Mouse (Mus musculus): ENCODE results near the gene Bnip2. TPM values are rescaled to one million over a fixed set of nuclear protein-coding genes. Genes with fewer than 3 reads are reported as not detected.

Gene Bnip2
- 69.9 and 74.3 TPM in 2 replicates for total RNA-seq (2014; rRNA removed)
- polyA plus RNA-seq (2012; rRNA removed), result 12.8 and 13.6 TPM in 2 replicates

GRCm38 (mm10) chr9:69989303-69990121 lies at the start of gene Bnip2:
Bnip2 (plus strand) TSS chr9:69989466.
- Histone ChIP-seq H3K36me3 (ENCODE audit: control insufficient read depth, insufficient read depth, low read length) (no peaks in the 10 kb centered on the region), H3K9ac (ENCODE audit: low read depth, low read length) (peak within 1 kb of the TSS; percentile 99), H3K4me3 (ENCODE audit: insufficient read depth, low read depth, low read length) (peak within 1 kb of the TSS; percentile 95), H3K4me1 (ENCODE audit: control insufficient read depth, insufficient read depth, low read length) (peaks cover 28% of the 10 kb centered on the region), H3K27ac (replicated peaks; ENCODE audit: insufficient read depth, low read depth, low read length) (peak within 1 kb of the TSS; percentile 96), H3K27me3 (ENCODE audit: control insufficient read depth, insufficient read depth, low read length) (no peaks in the 10 kb centered on the region), H3K79me2 (ENCODE audit: control insufficient read depth, insufficient read depth, low read length) (peaks cover 16% of the 10 kb centered on the region; the same call in 1 of the 2 replicates)
- WGBS, result under 1% methylated on average over 75 of the region's 76 CpGs
- peak; percentile 76 for DNase-seq (ENCODE audit: extremely low read depth, low read depth, low spot score)
- TF ChIP-seq CTCF (IDR thresholded peaks at IDR 0.05; ENCODE audit: low read depth, low read length), result no peak
- peak; percentile 81 for TF ChIP-seq POLR2A (IDR thresholded peaks at IDR 0.05; ENCODE audit: extremely low read depth, insufficient read depth, low read length)

GRCm38 (mm10) chr9:69940839-69941490 lies 48.3 kb upstream of the Bnip2 start:
- no peak for TF ChIP-seq CTCF (IDR thresholded peaks at IDR 0.05; ENCODE audit: low read depth, low read length)
- TF ChIP-seq POLR2A (IDR thresholded peaks at IDR 0.05; ENCODE audit: extremely low read depth, insufficient read depth, low read length), result no peak
- H3K79me2 ChIP-seq (ENCODE audit: control insufficient read depth, insufficient read depth, low read length), result no peaks in the 10 kb centered on the region
- no peaks in the 10 kb centered on the region for H3K4me1 ChIP-seq (ENCODE audit: control insufficient read depth, insufficient read depth, low read length)
- H3K27ac ChIP-seq (replicated peaks; ENCODE audit: insufficient read depth, low read depth, low read length), result no peak overlapping the region
- WGBS, result 85% methylated on average over 7 of the region's 7 CpGs
- H3K36me3 ChIP-seq (ENCODE audit: control insufficient read depth, insufficient read depth, low read length), result no peaks in the 10 kb centered on the region
- no peak overlapping the region for H3K9ac ChIP-seq (ENCODE audit: low read depth, low read length)
- no peaks in the 10 kb centered on the region for H3K27me3 ChIP-seq (ENCODE audit: control insufficient read depth, insufficient read depth, low read length)
- no peak for DNase-seq (ENCODE audit: extremely low read depth, low read depth, low spot score)
- H3K4me3 ChIP-seq (ENCODE audit: insufficient read depth, low read depth, low read length), result no peak overlapping the region

GRCm38 (mm10) chr9:69941556-69941955 lies 47.7 kb upstream of the Bnip2 start:
- H3K36me3 ChIP-seq (ENCODE audit: control insufficient read depth, insufficient read depth, low read length), result no peaks in the 10 kb centered on the region
- no peak overlapping the region for H3K9ac ChIP-seq (ENCODE audit: low read depth, low read length)
- H3K79me2 ChIP-seq (ENCODE audit: control insufficient read depth, insufficient read depth, low read length), result no peaks in the 10 kb centered on the region
- no peaks in the 10 kb centered on the region for H3K27me3 ChIP-seq (ENCODE audit: control insufficient read depth, insufficient read depth, low read length)
- TF ChIP-seq POLR2A (IDR thresholded peaks at IDR 0.05; ENCODE audit: extremely low read depth, insufficient read depth, low read length), result no peak
- TF ChIP-seq CTCF (IDR thresholded peaks at IDR 0.05; ENCODE audit: low read depth, low read length), result no peak
- no peak overlapping the region for H3K4me3 ChIP-seq (ENCODE audit: insufficient read depth, low read depth, low read length)
- H3K27ac ChIP-seq (replicated peaks; ENCODE audit: insufficient read depth, low read depth, low read length), result no peak overlapping the region
- no peak for DNase-seq (ENCODE audit: extremely low read depth, low read depth, low spot score)
- H3K4me1 ChIP-seq (ENCODE audit: control insufficient read depth, insufficient read depth, low read length), result no peaks in the 10 kb centered on the region
- WGBS, result 78% methylated on average over 6 of the region's 6 CpGs

- no peak overlapping the region for H3K27ac ChIP-seq (replicated peaks; ENCODE audit: insufficient read depth, low read depth, low read length)
- TF ChIP-seq CTCF (IDR thresholded peaks at IDR 0.05; ENCODE audit: low read depth, low read length) (peak; percentile 93), POLR2A (IDR thresholded peaks at IDR 0.05; ENCODE audit: extremely low read depth, insufficient read depth, low read length) (no peak)
- no peaks in the 10 kb centered on the region for H3K27me3 ChIP-seq (ENCODE audit: control insufficient read depth, insufficient read depth, low read length)
- no peak overlapping the region for H3K9ac ChIP-seq (ENCODE audit: low read depth, low read length)
- DNase-seq (ENCODE audit: extremely low read depth, low read depth, low spot score), result peak; percentile 53
- H3K4me1 ChIP-seq (ENCODE audit: control insufficient read depth, insufficient read depth, low read length), result no peaks in the 10 kb centered on the region
- no peak overlapping the region for H3K4me3 ChIP-seq (ENCODE audit: insufficient read depth, low read depth, low read length)
- H3K36me3 ChIP-seq (ENCODE audit: control insufficient read depth, insufficient read depth, low read length), result no peaks in the 10 kb centered on the region
- no peaks in the 10 kb centered on the region for H3K79me2 ChIP-seq (ENCODE audit: control insufficient read depth, insufficient read depth, low read length)
- 4% methylated on average over 2 of the region's 2 CpGs for WGBS
Measured at GRCm38 (mm10) chr9:69948964-69949363, 40.3 kb upstream of the Bnip2 start.

GRCm38 (mm10) chr9:69949641-69950040 lies 39.6 kb upstream of the Bnip2 start:
- no peak for DNase-seq (ENCODE audit: extremely low read depth, low read depth, low spot score)
- no peaks in the 10 kb centered on the region for H3K4me1 ChIP-seq (ENCODE audit: control insufficient read depth, insufficient read depth, low read length)
- H3K27ac ChIP-seq (replicated peaks; ENCODE audit: insufficient read depth, low read depth, low read length), result no peak overlapping the region
- no peak overlapping the region for H3K4me3 ChIP-seq (ENCODE audit: insufficient read depth, low read depth, low read length)
- H3K79me2 ChIP-seq (ENCODE audit: control insufficient read depth, insufficient read depth, low read length), result no peaks in the 10 kb centered on the region
- 74% methylated on average over 4 of the region's 4 CpGs for WGBS
- TF ChIP-seq CTCF (IDR thresholded peaks at IDR 0.05; ENCODE audit: low read depth, low read length) (no peak), POLR2A (IDR thresholded peaks at IDR 0.05; ENCODE audit: extremely low read depth, insufficient read depth, low read length) (no peak)
- H3K36me3 ChIP-seq (ENCODE audit: control insufficient read depth, insufficient read depth, low read length), result no peaks in the 10 kb centered on the region
- no peak overlapping the region for H3K9ac ChIP-seq (ENCODE audit: low read depth, low read length)
- no peaks in the 10 kb centered on the region for H3K27me3 ChIP-seq (ENCODE audit: control insufficient read depth, insufficient read depth, low read length)
